Mouse (Mus musculus): ENCODE data around the gene Ttc28. TPM values are rescaled to one million over a fixed set of nuclear protein-coding genes. Genes with fewer than 3 reads are reported as not detected.
A peak's percentile ranks its signal among the peaks of the same experiment; 100 is the strongest.

Gene Ttc28
- polyA plus RNA-seq, 1 experiment from 2014 or later = 11.7 TPM

DNA sequence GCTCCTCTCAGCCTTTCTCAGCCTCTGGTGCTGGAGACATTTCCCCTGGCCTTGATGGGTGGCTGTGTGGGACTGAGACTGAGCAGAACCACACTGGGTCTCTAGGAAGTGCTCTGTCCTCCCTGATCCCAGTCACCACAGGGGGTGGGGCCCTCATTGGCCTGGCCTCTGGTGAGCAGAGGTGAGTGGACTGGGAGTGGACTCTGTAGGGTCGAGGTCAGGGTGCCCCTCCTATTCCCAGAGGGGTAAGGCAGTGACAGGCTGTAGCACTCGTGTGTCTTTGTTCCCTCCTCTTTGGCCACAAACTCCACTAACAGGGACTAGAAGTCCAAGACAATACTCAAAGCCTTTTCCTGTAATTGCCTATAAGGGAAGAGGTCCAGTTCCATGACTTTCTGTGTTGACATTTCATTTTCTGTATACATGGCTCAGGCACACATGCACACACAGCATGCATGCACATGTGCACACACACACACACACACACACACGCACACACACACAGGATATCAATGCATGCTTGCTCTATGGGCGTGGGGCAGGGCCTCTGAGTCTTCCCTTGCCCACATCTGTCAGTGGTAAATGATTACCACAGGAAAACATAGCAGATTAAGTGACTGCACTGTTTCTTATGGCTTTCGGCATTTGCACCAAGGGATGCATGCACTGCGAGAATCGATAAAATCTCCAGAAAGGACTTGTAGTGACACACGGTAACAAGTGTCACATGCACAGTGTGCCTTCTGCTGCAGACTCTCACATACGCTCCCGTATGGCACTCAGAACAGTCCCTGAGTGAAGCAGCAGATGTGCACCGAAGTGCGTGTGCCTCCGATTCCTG, 382.4 kb downstream of the Ttc28 start:
- Histone ChIP-seq H3K9ac (replicated peaks; ENCODE audit: low read length) (peak overlapping the region; percentile 22; the same call in 1 of the 2 replicates), H3K27me3 (ENCODE audit: control insufficient read depth, insufficient read depth, low read length) (no peaks in the 10 kb centered on the region), H3K36me3 (replicated peaks; ENCODE audit: control insufficient read depth, insufficient read depth, low read depth, low read length) (peaks cover 6% of the 10 kb centered on the region), H3K4me1 (ENCODE audit: control insufficient read depth, insufficient read depth, low read length) (peaks cover 14% of the 10 kb centered on the region), H3K9me3 (replicated peaks; ENCODE audit: control insufficient read depth, low read length) (peaks cover 8% of the 10 kb centered on the region; the same call in 1 of the 2 replicates), H3K4me3 (ENCODE audit: low read depth, low read length) (no peak overlapping the region), H3K27ac (replicated peaks; ENCODE audit: low read depth, low read length) (0 out of 2 replicates have a peak overlapping the region, but pooled peaks have one; percentile 41), H3K4me2 (ENCODE audit: low read depth, low read length) (no peak overlapping the region)
- DNase-seq (ENCODE audit: low spot score) (no peak), ATAC-seq (replicated peaks; ENCODE audit: insufficient number of reproducible peaks, low FRiP score, low TSS enrichment, low read depth) (no peak)
- WGBS = 63% methylated on average over 13 of the region's 13 CpGs

DNA sequence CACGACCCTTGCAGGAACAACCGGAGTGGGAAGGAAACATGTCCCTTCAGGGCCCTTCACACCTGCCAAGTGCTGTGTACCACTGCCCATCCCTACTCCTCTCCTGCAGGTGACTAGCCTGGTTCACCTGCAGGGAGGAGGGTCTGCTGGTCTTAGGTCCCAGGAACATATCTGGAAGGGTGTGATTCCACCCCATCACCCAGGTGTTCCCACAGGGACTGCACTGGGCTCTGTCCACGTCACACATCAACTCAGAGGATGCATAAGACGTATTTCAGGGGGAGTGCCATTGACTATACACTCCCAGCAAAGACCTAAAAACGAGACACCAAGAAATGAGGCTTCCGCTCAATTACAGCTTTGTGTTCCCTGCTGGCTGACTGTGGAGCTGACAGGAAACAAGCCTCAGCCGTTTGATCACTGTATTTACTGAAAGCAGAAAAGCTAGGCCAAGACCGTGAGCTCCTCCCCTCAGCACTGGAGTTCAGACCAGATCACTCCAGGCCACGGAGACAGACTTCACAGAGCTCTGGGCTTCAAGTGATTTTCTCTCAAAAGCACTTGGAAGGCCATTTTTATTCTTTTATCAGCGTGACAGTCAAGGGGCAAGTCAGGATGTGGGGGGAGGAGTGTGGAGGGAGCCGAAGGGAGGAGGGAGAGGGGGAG, 383.1 kb downstream of the Ttc28 start:
- Histone ChIP-seq H3K4me2 (ENCODE audit: low read depth, low read length) (no peak overlapping the region), H3K4me1 (ENCODE audit: control insufficient read depth, insufficient read depth, low read length) (peaks cover 14% of the 10 kb centered on the region), H3K36me3 (replicated peaks; ENCODE audit: control insufficient read depth, insufficient read depth, low read depth, low read length) (peaks cover 6% of the 10 kb centered on the region), H3K27me3 (ENCODE audit: control insufficient read depth, insufficient read depth, low read length) (no peaks in the 10 kb centered on the region), H3K27ac (replicated peaks; ENCODE audit: low read depth, low read length) (peak overlapping the region; percentile 41; the same call in 1 of the 2 replicates), H3K9me3 (replicated peaks; ENCODE audit: control insufficient read depth, low read length) (peaks cover 8% of the 10 kb centered on the region; the same call in 1 of the 2 replicates), H3K4me3 (ENCODE audit: low read depth, low read length) (no peak overlapping the region), H3K9ac (replicated peaks; ENCODE audit: low read length) (peak overlapping the region; percentile 22)
- 21% methylated on average over 11 of the region's 11 CpGs for WGBS
- peak; percentile 66 for DNase-seq (ENCODE audit: low spot score)
- 0 out of 2 replicates have a peak, but pooled peaks have one; percentile 14 for ATAC-seq (replicated peaks; ENCODE audit: insufficient number of reproducible peaks, low FRiP score, low TSS enrichment, low read depth)

DNA sequence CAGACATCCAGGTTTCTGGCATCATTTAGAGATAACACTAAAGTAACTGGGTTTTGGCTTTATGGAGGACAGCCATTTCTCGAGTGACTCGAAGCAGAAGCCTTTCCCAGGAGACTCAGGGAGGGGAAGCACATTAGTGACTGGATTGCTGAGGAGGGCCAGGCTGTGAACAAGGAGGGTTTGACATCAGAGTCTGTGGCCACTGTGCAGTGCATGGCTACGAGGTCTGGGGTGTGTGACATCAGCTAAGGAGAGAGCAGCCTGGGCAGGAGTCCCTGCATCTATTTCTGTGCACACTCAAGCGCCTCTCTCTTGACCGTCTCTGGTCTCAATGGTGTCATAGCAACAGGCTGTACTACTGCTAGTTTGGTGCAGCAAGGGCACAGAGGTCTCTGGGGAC, 383.8 kb downstream of the Ttc28 start:
- H3K27ac ChIP-seq (replicated peaks; ENCODE audit: low read depth, low read length) = peak overlapping the region; percentile 41; the same call in 1 of the 2 replicates
- ATAC-seq (replicated peaks; ENCODE audit: insufficient number of reproducible peaks, low FRiP score, low TSS enrichment, low read depth) = 0 out of 2 replicates have a peak, but pooled peaks have one; percentile 21
- WGBS = 28% methylated on average over 5 of the region's 5 CpGs

DNA sequence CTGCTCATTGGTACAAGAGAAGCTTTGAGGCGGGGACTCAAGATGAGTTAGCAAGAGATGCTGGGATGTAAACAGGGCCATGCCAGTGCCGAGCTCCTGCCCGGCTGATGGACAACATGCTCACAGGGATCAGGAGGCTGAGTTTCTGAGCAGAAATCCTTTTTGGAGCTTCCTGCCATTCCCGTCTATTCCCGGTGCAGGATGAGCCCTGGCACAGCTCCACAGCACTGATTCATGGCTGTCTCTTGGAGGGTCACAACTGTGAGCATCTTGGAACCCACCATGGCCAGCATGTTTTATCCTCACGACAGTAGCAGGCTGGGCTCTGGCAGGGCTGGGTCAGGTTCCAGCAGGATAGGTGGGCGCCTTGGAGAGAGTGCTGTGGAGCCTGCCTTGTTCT, 384.9 kb downstream of the Ttc28 start:
- no peak for ATAC-seq (replicated peaks; ENCODE audit: insufficient number of reproducible peaks, low FRiP score, low TSS enrichment, low read depth)
- Histone ChIP-seq H3K27ac (replicated peaks; ENCODE audit: low read depth, low read length) (no peak overlapping the region), H3K9me3 (replicated peaks; ENCODE audit: control insufficient read depth, low read length) (peaks cover 8% of the 10 kb centered on the region; the same call in 1 of the 2 replicates)

More for the DNA sequence above, 383.8 kb downstream of the Ttc28 start:
- Histone ChIP-seq H3K36me3 (replicated peaks; ENCODE audit: control insufficient read depth, insufficient read depth, low read depth, low read length) (peaks cover 6% of the 10 kb centered on the region), H3K9ac (replicated peaks; ENCODE audit: low read length) (no peak overlapping the region), H3K4me1 (ENCODE audit: control insufficient read depth, insufficient read depth, low read length) (peaks cover 14% of the 10 kb centered on the region), H3K4me2 (ENCODE audit: low read depth, low read length) (no peak overlapping the region), H3K27me3 (ENCODE audit: control insufficient read depth, insufficient read depth, low read length) (no peaks in the 10 kb centered on the region), H3K4me3 (ENCODE audit: low read depth, low read length) (no peak overlapping the region), H3K9me3 (replicated peaks; ENCODE audit: control insufficient read depth, low read length) (peaks cover 8% of the 10 kb centered on the region; the same call in 1 of the 2 replicates)
- no peak for DNase-seq (ENCODE audit: low spot score)

DNA sequence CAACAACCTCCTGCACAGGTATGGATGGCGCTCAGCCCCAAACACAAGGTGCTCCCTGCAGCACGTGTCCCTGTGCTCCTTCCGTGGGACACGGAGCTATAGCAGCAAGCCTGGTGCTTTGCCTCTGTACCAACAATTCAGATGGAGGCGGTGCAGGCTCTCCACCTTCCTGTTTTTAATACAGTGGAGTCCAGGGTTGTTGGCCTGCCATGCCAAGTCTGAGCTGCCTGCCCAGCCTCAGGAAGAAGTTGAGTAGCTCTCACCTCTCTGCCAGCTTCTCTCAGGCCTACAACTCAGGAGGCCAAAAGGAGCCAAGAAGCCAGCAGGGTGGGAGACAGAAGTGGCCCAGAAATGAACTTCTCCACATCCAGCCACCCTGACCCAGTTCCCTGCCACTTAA, 387.1 kb downstream of the Ttc28 start:
- Histone ChIP-seq H3K4me2 (ENCODE audit: low read depth, low read length) (no peak overlapping the region), H3K4me1 (ENCODE audit: control insufficient read depth, insufficient read depth, low read length) (peaks cover 14% of the 10 kb centered on the region), H3K27me3 (ENCODE audit: control insufficient read depth, insufficient read depth, low read length) (no peaks in the 10 kb centered on the region), H3K9me3 (replicated peaks; ENCODE audit: control insufficient read depth, low read length) (peaks cover 8% of the 10 kb centered on the region; the same call in 1 of the 2 replicates), H3K4me3 (ENCODE audit: low read depth, low read length) (no peak overlapping the region), H3K9ac (replicated peaks; ENCODE audit: low read length) (no peak overlapping the region), H3K36me3 (replicated peaks; ENCODE audit: control insufficient read depth, insufficient read depth, low read depth, low read length) (peaks cover 6% of the 10 kb centered on the region), H3K27ac (replicated peaks; ENCODE audit: low read depth, low read length) (no peak overlapping the region)
- DNase-seq (ENCODE audit: low spot score) = no peak
- WGBS = 97% methylated on average over 5 of the region's 5 CpGs
- no peak for ATAC-seq (replicated peaks; ENCODE audit: insufficient number of reproducible peaks, low FRiP score, low TSS enrichment, low read depth)

More for the DNA sequence above, 384.9 kb downstream of the Ttc28 start:
- peaks cover 14% of the 10 kb centered on the region for H3K4me1 ChIP-seq (ENCODE audit: control insufficient read depth, insufficient read depth, low read length)
- no peak overlapping the region for H3K4me2 ChIP-seq (ENCODE audit: low read depth, low read length)
- H3K4me3 ChIP-seq (ENCODE audit: low read depth, low read length) = no peak overlapping the region
- 86% methylated on average over 7 of the region's 7 CpGs for WGBS
- no peaks in the 10 kb centered on the region for H3K27me3 ChIP-seq (ENCODE audit: control insufficient read depth, insufficient read depth, low read length)
- H3K9ac ChIP-seq (replicated peaks; ENCODE audit: low read length) = no peak overlapping the region
- H3K36me3 ChIP-seq (replicated peaks; ENCODE audit: control insufficient read depth, insufficient read depth, low read depth, low read length) = peaks cover 6% of the 10 kb centered on the region
- no peak for DNase-seq (ENCODE audit: low spot score)

DNA sequence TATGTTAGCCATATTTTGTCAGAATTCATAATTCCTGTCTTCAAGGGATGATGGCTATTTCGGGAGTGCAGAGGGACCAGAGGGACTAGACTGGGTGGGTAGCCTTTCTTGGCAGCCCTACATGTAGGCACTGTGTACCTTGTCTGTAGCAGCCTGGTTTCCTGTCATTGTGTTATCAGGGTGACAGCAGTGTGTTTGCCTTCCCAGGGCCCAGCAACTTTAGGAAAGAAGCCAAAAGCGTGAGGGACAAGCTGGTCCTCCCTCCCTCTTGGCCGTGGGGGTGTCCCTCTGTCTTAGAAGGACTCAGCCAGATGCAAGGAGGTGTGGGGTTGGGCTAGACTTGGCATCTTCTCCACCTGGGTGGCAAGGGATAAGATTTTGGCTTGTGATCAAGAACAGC, 387.5 kb downstream of the Ttc28 start:
- no peak for DNase-seq (ENCODE audit: low spot score)
- Histone ChIP-seq H3K27me3 (ENCODE audit: control insufficient read depth, insufficient read depth, low read length) (no peaks in the 10 kb centered on the region), H3K9ac (replicated peaks; ENCODE audit: low read length) (no peak overlapping the region), H3K27ac (replicated peaks; ENCODE audit: low read depth, low read length) (no peak overlapping the region), H3K4me2 (ENCODE audit: low read depth, low read length) (no peak overlapping the region), H3K4me3 (ENCODE audit: low read depth, low read length) (no peak overlapping the region), H3K36me3 (replicated peaks; ENCODE audit: control insufficient read depth, insufficient read depth, low read depth, low read length) (peaks cover 6% of the 10 kb centered on the region), H3K4me1 (ENCODE audit: control insufficient read depth, insufficient read depth, low read length) (peaks cover 12% of the 10 kb centered on the region; the same call in 1 of the 2 replicates), H3K9me3 (replicated peaks; ENCODE audit: control insufficient read depth, low read length) (peaks cover 8% of the 10 kb centered on the region; the same call in 1 of the 2 replicates)
- WGBS = 88% methylated on average over 3 of the region's 3 CpGs
- no peak for ATAC-seq (replicated peaks; ENCODE audit: insufficient number of reproducible peaks, low FRiP score, low TSS enrichment, low read depth)

DNA sequence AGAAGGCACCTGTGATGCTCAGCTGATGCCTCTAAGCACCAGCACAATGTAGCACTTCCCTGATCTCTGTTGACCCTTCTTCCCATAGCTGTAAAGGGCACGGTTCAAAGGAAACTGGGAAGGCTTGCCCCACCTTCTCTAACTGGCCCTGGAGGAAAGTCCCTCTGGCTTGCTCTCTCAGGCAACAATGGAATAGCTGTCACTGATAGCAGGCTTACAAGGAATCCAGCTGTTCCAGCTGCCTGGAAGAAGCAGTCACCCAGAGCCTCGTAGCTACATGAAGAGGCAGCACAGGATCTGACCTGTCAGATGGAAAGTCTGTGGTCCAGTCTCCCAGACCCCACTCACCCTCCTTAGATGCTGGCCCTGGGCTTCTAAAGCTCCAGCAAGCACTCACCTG, 389.2 kb downstream of the Ttc28 start:
- no peak overlapping the region for H3K9ac ChIP-seq (replicated peaks; ENCODE audit: low read length)
- DNase-seq (ENCODE audit: low spot score) (no peak), ATAC-seq (replicated peaks; ENCODE audit: insufficient number of reproducible peaks, low FRiP score, low TSS enrichment, low read depth) (no peak)
- H3K36me3 ChIP-seq (replicated peaks; ENCODE audit: control insufficient read depth, insufficient read depth, low read depth, low read length) = peaks cover 6% of the 10 kb centered on the region
- H3K27ac ChIP-seq (replicated peaks; ENCODE audit: low read depth, low read length) = no peak overlapping the region
- H3K4me1 ChIP-seq (ENCODE audit: control insufficient read depth, insufficient read depth, low read length) = no peaks in the 10 kb centered on the region
- H3K27me3 ChIP-seq (ENCODE audit: control insufficient read depth, insufficient read depth, low read length) = no peaks in the 10 kb centered on the region
- no peak overlapping the region for H3K4me2 ChIP-seq (ENCODE audit: low read depth, low read length)
- no peak overlapping the region for H3K4me3 ChIP-seq (ENCODE audit: low read depth, low read length)
- peaks cover 8% of the 10 kb centered on the region; the same call in 1 of the 2 replicates for H3K9me3 ChIP-seq (replicated peaks; ENCODE audit: control insufficient read depth, low read length)
- 25% methylated on average over 2 of the region's 2 CpGs for WGBS

Data from embryonic facial prominence, embryonic 11.5 days (tissue).